Mouse (Mus musculus) midbrain, postnatal 0 days (tissue): ENCODE measurements around the gene Rnf41. TPM values are rescaled to one million over a fixed set of nuclear protein-coding genes. Genes with fewer than 3 reads are reported as not detected.

ENCODE experiments used
- ATAC-seq: fragments of 200-750 bp; cut with Nextera tagmentation; 2 replicates; pipeline ENCODE4 v1.8.0; 2017; ENCODE audit warnings: moderate number of reproducible peaks, mild to moderate bottlenecking, moderate TSS enrichment, moderate library complexity; ENCODE audit not compliant: low FRiP score
- DNase-seq: peaks from one replicate; pipeline ENCODE4 v3.0.0-alpha.2; 2015; ENCODE audit warnings: low spot score
- H3K27ac ChIP-seq: fragments of 300-500 bp; sonication (generic); 2 replicates; pipeline ENCODE4 v1.5.1; 2014; ENCODE audit warnings: low read depth, mild to moderate bottlenecking, low read length, mixed read lengths
- H3K27me3 ChIP-seq: fragments of 300-500 bp; sonication (generic); 2 replicates; pipeline ENCODE4 v1.6.1; 2014; ENCODE audit warnings: low read length, control low read depth, mixed read lengths; ENCODE audit not compliant: insufficient read depth
- H3K36me3 ChIP-seq: fragments of 300-500 bp; sonication (generic); 2 replicates; pipeline ENCODE4 v1.6.1; 2014; ENCODE audit warnings: low read length, control low read depth, mixed read lengths; ENCODE audit not compliant: insufficient read depth
- H3K4me1 ChIP-seq: fragments of 300-500 bp; sonication (generic); 2 replicates; pipeline ENCODE4 v1.6.1; 2014; ENCODE audit warnings: mild to moderate bottlenecking, control low read depth, antibody characterized with exemption, low read length, mixed read lengths; ENCODE audit not compliant: insufficient read depth
- H3K4me2 ChIP-seq: fragments of 300-500 bp; sonication (generic); 2 replicates; pipeline ENCODE4 v1.6.1; 2014; ENCODE audit warnings: low read depth, mild to moderate bottlenecking, low read length, mixed read lengths; ENCODE audit not compliant: poor library complexity, severe bottlenecking
- H3K4me3 ChIP-seq: fragments of 300-500 bp; sonication (generic); 2 replicates; pipeline ENCODE4 v1.5.1; 2014; ENCODE audit warnings: low read depth, mild to moderate bottlenecking, low read length, moderate library complexity
- H3K9ac ChIP-seq: fragments of 300-500 bp; sonication (generic); replicated peaks from 2 replicates; pipeline ENCODE4 v1.6.1; 2014; ENCODE audit warnings: mild to moderate bottlenecking, low read length, moderate library complexity, mixed read lengths; ENCODE audit not compliant: poor library complexity, severe bottlenecking
- H3K9me3 ChIP-seq: fragments of 300-500 bp; sonication (generic); 2 replicates; pipeline ENCODE4 v1.6.1; 2016; ENCODE audit warnings: low read length, control low read depth
- CTCF ChIP-seq: IDR thresholded peaks from 2 replicates; pipeline ENCODE4 v1.5.1; 2016; ENCODE audit warnings: antibody characterized with exemption, mild to moderate bottlenecking
- WGBS: fragments of 180-500 bp; shearing (Covaris S2); extraction: QIAGEN DNeasy Blood & Tissue Kit; methylation state at CpG from one replicate; pipeline ENCODE4 v1.1.7; 2014; 5-methylcytosine and 5-hydroxymethylcytosine counted together
- polyA plus RNA-seq: library from polyadenylated mRNA; unstranded; fragments of >200 nt; fragmentation: Nextera tagmentation; extraction: Ambion mirVana; gene quantifications from 2 replicates; pipeline ENCODE4 v1.2.1, GENCODE M21; 2015
- total RNA-seq: library from RNA; depleted of rRNA; stranded (reverse); fragments of >200 nt; gene quantifications from 2 replicates; pipeline ENCODE4 v1.2.3, GENCODE M21; 2014

Rnf41 gene
- total and polyA plus RNA-seq, 2 experiments from 2014 or later, result 91.6 to 94.3 TPM

DNA sequence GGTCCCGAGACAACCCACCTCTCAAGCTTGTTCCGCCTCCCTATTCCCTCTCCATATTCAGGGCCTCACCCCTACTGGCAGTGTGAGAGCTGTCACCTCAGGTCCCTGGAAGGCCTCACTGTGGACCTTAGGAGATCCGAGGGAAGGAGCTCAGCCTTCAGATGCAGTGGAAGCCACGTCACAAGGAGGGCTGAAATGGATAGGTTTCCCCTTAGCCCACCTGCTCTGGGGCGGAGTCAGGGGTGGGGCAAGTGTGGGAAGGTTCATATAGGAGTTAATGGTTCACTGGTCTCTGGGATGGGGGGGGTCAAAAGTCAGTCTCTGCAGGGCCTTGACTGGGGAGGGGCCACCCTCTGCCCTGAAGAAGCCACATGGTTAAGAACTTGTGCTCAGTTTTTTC, 11.1 kb upstream of the Rnf41 start:
- H3K9ac ChIP-seq, result no peak overlapping the region
- H3K9me3 ChIP-seq, result no peaks in the 10 kb centered on the region
- peaks cover 6% of the 10 kb centered on the region; the same call in 1 of the 2 replicates for H3K36me3 ChIP-seq
- ATAC-seq, result no peak
- H3K27me3 ChIP-seq, result no peaks in the 10 kb centered on the region
- no peak overlapping the region for H3K27ac ChIP-seq
- no peak for DNase-seq
- WGBS, result 31% methylated on average over 5 of the region's 5 CpGs
- H3K4me3 ChIP-seq, result no peak overlapping the region
- H3K4me1 ChIP-seq, result no peaks in the 10 kb centered on the region
- TF ChIP-seq CTCF, result no peak
- H3K4me2 ChIP-seq, result no peak overlapping the region

DNA sequence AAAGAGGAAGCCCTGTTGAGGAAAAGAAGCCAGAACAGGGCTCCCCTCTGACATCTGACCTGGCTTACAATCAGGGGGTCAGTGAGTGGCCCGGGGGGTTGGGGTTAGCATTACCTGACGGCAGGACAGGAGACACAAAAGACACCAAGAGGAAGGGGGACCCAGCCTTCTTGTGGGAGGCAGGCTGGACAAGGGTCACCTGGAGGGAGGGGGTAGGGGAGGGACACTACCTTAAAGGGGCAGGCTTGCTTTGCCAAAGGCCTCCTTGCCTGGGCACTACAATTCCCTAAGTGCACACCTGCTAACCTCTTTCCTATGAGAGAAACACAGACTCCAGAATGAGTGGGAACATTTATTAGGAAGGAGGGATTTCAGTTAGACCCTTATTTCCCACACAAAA, 10.4 kb upstream of the Rnf41 start, which contains the start of gene Slc39a5:
Slc39a5 (minus strand) TSS at position 174 of the 400 bp plus-strand sequence.
- no peak for DNase-seq
- no peak within 1 kb of the TSS for H3K27ac ChIP-seq
- H3K36me3 ChIP-seq, result peaks cover 3% of the 10 kb centered on the region; the same call in 1 of the 2 replicates
- no peak within 1 kb of the TSS for H3K4me2 ChIP-seq
- TF ChIP-seq CTCF, result no peak
- no peak within 1 kb of the TSS for H3K9ac ChIP-seq
- H3K4me3 ChIP-seq, result no peak within 1 kb of the TSS
- no peaks in the 10 kb centered on the region for H3K27me3 ChIP-seq
- no peak for ATAC-seq
- no peaks in the 10 kb centered on the region for H3K9me3 ChIP-seq
- 23% methylated on average over 2 of the region's 2 CpGs for WGBS
- no peaks in the 10 kb centered on the region for H3K4me1 ChIP-seq

DNA sequence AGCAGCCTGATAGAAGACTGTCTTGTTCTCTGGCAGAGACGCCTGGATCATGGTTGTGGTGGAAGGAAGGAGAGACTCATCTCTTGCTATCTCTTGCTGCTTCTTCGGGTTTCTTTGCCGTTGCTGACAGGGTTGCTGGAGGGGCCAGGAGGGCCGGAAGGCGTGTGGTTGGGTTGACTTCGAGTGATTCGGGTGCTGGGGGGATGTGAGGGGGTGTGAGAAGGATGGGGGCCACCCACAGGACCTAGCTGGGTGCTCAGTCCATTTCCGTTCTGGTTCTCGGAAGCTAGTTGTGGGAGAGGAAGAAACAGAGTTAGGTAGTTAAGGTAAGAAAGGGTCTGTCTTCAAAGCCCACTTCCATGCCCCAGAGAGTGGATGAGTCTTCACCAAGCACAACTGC, 9.8 kb upstream of the Rnf41 start:
- no peak overlapping the region for H3K27ac ChIP-seq
- H3K9me3 ChIP-seq, result no peaks in the 10 kb centered on the region
- H3K4me1 ChIP-seq, result no peaks in the 10 kb centered on the region
- H3K4me2 ChIP-seq, result no peak overlapping the region
- H3K9ac ChIP-seq, result no peak overlapping the region
- DNase-seq (no peak), ATAC-seq (no peak)
- H3K4me3 ChIP-seq, result no peak overlapping the region
- 77% methylated on average over 9 of the region's 9 CpGs for WGBS
- peaks cover 4% of the 10 kb centered on the region; the same call in 1 of the 2 replicates for H3K36me3 ChIP-seq
- H3K27me3 ChIP-seq, result no peaks in the 10 kb centered on the region
- TF ChIP-seq CTCF, result no peak

DNA sequence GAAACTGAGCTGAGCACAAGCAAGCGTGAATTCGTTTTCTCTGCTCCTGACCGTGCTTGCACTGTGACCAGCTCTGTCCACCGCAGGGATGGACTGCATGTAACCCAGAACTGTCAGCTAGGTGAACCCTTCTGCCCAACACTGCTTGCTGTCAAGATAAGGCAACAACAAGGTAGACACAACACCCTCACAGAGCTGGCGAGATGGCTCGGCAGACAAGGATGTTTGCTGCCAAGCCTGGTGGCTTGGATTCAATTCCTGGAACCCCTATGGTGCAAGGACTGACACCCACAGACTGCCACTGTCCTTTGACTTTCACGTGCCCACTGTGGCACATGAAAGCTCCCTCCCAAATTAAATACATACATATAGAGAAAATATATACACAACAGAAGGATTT, 7.5 kb upstream of the Rnf41 start:
- ATAC-seq (no peak), DNase-seq (no peak)
- H3K27me3 ChIP-seq, result no peaks in the 10 kb centered on the region
- peaks cover 7% of the 10 kb centered on the region; the same call in 1 of the 2 replicates for H3K36me3 ChIP-seq
- no peak overlapping the region for H3K9ac ChIP-seq
- H3K9me3 ChIP-seq, result no peaks in the 10 kb centered on the region
- WGBS, result 87% methylated on average over 7 of the region's 7 CpGs
- TF ChIP-seq CTCF, result no peak
- no peak overlapping the region for H3K4me2 ChIP-seq
- peaks cover 8% of the 10 kb centered on the region; the same call in 1 of the 2 replicates for H3K4me1 ChIP-seq
- H3K27ac ChIP-seq, result no peak overlapping the region
- H3K4me3 ChIP-seq, result no peak overlapping the region

DNA sequence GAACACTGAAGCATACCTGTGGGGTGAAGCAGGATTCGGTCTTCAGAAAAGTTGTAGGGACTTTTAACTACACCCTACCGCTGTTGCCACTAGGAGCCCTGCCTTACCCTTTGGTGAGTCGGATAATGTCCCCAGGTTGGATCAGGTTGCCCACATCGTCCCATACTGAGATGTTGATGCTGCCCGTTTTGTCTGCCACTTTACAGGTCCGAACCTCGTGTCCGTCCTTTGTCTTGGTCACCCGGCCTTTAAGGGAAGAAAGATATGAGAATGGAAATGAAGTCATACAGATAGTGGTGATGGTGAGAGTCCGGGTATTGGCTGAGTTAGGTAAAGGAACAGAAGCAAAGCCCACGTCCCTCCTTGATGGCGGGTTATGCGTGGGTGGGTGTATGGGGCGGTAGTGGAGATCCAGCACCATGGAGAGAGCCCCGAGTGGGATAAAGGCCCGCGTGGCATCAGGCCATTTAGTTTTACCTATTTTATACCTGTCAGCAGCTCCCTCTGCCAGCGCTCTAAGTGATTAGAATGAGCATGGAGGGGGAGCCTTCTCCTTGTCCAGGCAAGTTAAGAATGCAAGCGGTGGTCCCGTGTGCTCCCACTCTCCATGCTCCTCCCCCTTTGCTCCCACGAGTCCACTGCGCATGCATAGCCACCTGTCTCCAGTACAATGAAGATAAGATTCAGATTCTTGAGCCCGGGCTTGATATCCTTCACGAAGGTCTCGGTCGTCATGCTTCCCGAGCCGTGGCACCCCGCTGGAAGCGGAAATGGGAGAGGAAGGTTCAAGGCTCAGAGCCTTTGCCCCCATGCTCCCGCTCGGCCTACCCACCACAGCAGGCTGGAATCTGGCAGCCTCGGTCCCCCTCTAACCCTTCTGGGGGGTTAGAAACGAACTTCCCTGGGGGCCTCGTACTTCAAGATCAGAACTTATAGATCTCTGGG, 2.6 kb upstream of the Rnf41 start:
- H3K4me3 ChIP-seq, result peak overlapping the region; percentile 57
- H3K4me1 ChIP-seq, result peaks cover 20% of the 10 kb centered on the region
- H3K36me3 ChIP-seq, result peaks cover 7% of the 10 kb centered on the region; the same call in 1 of the 2 replicates
- peak overlapping the region; percentile 73 for H3K9ac ChIP-seq
- TF ChIP-seq CTCF, result peak; percentile 18; the same call in 1 of the 2 replicates
- H3K4me2 ChIP-seq, result peak overlapping the region; percentile 66
- no peaks in the 10 kb centered on the region for H3K27me3 ChIP-seq
- ATAC-seq, result peak; percentile 27; the same call in 1 of the 2 replicates
- H3K9me3 ChIP-seq, result no peaks in the 10 kb centered on the region
- peak; percentile 69 for DNase-seq
- 16% methylated on average over 35 of the region's 35 CpGs for WGBS
- H3K27ac ChIP-seq, result peak overlapping the region; percentile 85
